Mouse (Mus musculus): ENCODE results near the gene Smad6.

The Smad6 gene

GRCm38 (mm10) chr9:64021319-64021850, 474 bp downstream of the Smad6 start:
- DNase-seq: no peak

GRCm38 (mm10) chr9:64020606-64021318, 1.1 kb downstream of the Smad6 start:
- DNase-seq: peak in 1 of 2 experiments; percentile 25

DNA sequence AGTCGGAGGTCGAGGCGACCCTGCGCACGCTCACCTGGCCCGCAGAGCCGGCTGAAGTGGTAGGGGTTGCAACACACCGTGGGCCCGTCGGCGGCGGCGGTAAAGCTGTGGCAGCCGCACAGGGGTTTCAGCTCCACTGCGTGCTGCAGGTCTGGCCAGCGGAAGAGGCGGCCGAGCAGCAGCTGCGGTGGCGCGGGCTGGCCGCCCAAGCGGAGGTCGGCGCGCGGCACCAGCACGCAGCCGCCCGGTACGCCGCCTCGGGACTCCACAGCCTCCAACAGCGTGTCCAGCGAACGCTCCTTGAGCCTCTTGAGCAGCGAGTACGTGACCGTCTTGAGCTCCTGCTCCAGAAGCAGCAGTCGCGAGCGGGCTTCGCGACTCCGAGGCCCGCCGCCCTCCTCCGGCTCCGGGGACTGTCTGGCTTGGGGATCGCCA, 1.7 kb downstream of the Smad6 start:
- DNase-seq: no peak

GRCm38 (mm10) chr9:64019036-64019886, 2.6 kb downstream of the Smad6 start:
- no peak for DNase-seq

GRCm38 (mm10) chr9:64017861-64018793, 3.7 kb downstream of the Smad6 start:
- DNase-seq: peak in 1 of 2 experiments; percentile 32

GRCm38 (mm10) chr9:64016648-64017400, 5.0 kb downstream of the Smad6 start:
- no peak for DNase-seq

GRCm38 (mm10) chr9:64016092-64016491, 5.8 kb downstream of the Smad6 start:
- no peak for DNase-seq

GRCm38 (mm10) chr9:64014801-64015200, 7.1 kb downstream of the Smad6 start:
- no peak for DNase-seq

GRCm38 (mm10) chr9:64011356-64011755, 10.5 kb downstream of the Smad6 start:
- no peak for DNase-seq

- DNase-seq: no peak
Measured at GRCm38 (mm10) chr9:64002981-64003380, 18.9 kb downstream of the Smad6 start.

- DNase-seq: no peak
Measured at GRCm38 (mm10) chr9:64001081-64001480, 20.8 kb downstream of the Smad6 start.

- DNase-seq: no peak
Measured at GRCm38 (mm10) chr9:64000085-64000484, 21.8 kb downstream of the Smad6 start.

GRCm38 (mm10) chr9:63999194-63999593, 22.7 kb downstream of the Smad6 start:
- DNase-seq: no peak

GRCm38 (mm10) chr9:63998026-63998425, 23.8 kb downstream of the Smad6 start:
- DNase-seq: no peak

DNA sequence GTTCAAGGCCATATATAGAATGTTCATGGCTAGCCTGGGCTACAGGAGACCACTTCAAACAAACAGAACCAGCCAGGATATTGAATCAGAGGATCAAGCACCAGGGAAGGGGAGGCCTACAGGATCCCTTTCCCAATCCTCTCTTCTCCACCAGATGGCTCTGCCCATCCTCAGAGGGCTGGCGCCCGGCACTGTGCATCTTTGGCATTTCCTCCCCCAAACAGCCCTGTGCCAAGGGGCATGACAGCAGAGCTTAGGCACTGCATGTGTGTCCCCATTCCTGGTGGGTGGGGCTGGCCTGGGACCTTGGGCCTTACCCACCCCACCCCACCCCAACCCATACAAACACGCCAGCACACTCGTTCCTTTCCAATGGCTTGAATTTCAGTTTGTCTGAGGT, 24.4 kb downstream of the Smad6 start:
- DNase-seq: no peak

DNA sequence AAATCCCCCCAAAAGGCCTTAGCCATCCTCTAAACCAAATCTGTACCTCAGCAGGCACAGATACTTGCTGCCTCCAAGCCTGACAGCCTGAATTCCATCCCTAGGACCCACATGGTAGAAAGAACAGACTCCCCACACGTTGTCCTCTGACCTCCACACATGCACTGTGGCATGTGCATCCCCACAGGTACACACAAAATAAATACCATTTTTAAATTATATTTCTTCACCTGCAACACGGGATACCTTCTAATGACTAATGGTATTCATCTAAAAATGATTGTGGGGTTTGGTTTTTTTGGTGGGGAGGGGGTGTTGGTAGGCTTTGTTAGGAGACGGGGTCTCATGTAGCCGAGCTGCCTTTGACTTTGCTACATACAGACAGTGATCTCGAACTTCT, 28.6 kb downstream of the Smad6 start:
- DNase-seq: no peak

- DNase-seq: no peak
Measured at GRCm38 (mm10) chr9:63992761-63993160, 29.1 kb downstream of the Smad6 start.

- no peak for DNase-seq
Measured at GRCm38 (mm10) chr9:63991193-63991592, 30.7 kb downstream of the Smad6 start.

GRCm38 (mm10) chr9:63989641-63990040, 32.2 kb downstream of the Smad6 start:
- DNase-seq: no peak

DNA sequence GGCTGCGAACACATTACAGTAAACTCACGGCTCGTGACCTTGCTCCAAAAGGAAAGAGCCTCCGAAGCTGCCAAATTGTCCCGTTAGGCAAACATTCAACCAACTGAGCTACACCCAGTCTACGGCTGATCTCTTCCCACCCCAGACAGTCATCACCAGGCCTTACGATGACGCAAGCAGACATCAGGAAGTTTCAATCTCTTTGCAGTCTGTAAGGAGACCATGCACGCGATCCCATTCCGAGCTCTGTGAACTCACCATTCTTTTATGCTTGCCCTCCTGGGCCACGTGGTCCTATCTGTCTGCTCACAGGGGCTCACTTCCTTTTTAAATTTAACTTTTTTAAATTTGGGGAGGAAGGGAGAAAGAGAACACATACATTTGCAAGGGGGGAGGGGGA, 32.6 kb downstream of the Smad6 start:
- DNase-seq: peak in 1 of 2 experiments; percentile 7

DNA sequence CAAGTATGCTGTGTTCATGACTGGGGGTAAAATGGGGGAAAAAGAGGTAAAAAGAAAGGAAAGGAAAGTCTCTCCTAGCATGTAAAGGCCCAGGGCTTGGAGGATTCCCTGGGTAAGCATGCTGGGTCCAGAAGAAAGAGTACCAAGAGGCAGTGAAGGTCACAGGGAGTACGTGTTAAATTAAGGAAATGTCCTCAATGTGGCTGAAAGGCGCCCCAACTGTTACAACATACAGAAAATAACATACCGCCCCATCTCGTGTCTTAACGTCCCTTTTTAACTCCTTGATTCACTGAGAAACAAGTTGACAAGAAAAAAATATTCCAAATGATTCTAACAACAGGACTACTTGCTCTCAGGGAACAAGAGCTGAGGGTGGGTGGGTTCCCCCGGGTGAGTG, 36.7 kb downstream of the Smad6 start:
- no peak for DNase-seq

Measured in thymus, postnatal 36 days (tissue).